Mouse (Mus musculus): Measurements from ENCODE around the gene Slc36a4.

Gene Slc36a4

GRCm38 (mm10) chr9:15709599-15710381, at the start of gene Slc36a4:
Gene Slc36a4, plus strand, starts transcription at chr9:15709738.
- peak; percentile 78 for DNase-seq (ENCODE audit: low read depth, low spot score)

GRCm38 (mm10) chr9:15664606-15665005, 44.9 kb upstream of the Slc36a4 start:
- DNase-seq (ENCODE audit: low read depth, low spot score): no peak

GRCm38 (mm10) chr9:15669452-15669851, 40.1 kb upstream of the Slc36a4 start:
- no peak for DNase-seq (ENCODE audit: low read depth, low spot score)

GRCm38 (mm10) chr9:15670002-15670527, 39.5 kb upstream of the Slc36a4 start:
- DNase-seq (ENCODE audit: low read depth, low spot score): no peak

- DNase-seq (ENCODE audit: low read depth, low spot score): no peak
These were observed 37.3 kb upstream of the Slc36a4 start for GRCm38 (mm10) chr9:15672251-15672650.

GRCm38 (mm10) chr9:15681855-15682466, 27.6 kb upstream of the Slc36a4 start:
- DNase-seq (ENCODE audit: low read depth, low spot score): peak; percentile 70

- peak; percentile 80 for DNase-seq (ENCODE audit: low read depth, low spot score)
These were observed 24.3 kb upstream of the Slc36a4 start for GRCm38 (mm10) chr9:15685215-15685614.

GRCm38 (mm10) chr9:15687358-15687757, 22.2 kb upstream of the Slc36a4 start:
- DNase-seq (ENCODE audit: low read depth, low spot score): no peak

- no peak for DNase-seq (ENCODE audit: low read depth, low spot score)
These were observed 15.7 kb upstream of the Slc36a4 start for GRCm38 (mm10) chr9:15693847-15694246.

- no peak for DNase-seq (ENCODE audit: low read depth, low spot score)
These were observed 14.5 kb upstream of the Slc36a4 start for GRCm38 (mm10) chr9:15694989-15695388.

GRCm38 (mm10) chr9:15705706-15706105, 3.8 kb upstream of the Slc36a4 start:
- DNase-seq (ENCODE audit: low read depth, low spot score): no peak

GRCm38 (mm10) chr9:15708979-15709598, 449 bp upstream of the Slc36a4 start:
- peak; percentile 64 for DNase-seq (ENCODE audit: low read depth, low spot score)

- no peak for DNase-seq (ENCODE audit: low read depth, low spot score)
These were observed 1.5 kb downstream of the Slc36a4 start for GRCm38 (mm10) chr9:15710821-15711565.

GRCm38 (mm10) chr9:15711676-15712075, 2.1 kb downstream of the Slc36a4 start:
- DNase-seq (ENCODE audit: low read depth, low spot score): no peak

- peak; percentile 63 for DNase-seq (ENCODE audit: low read depth, low spot score)
These were observed 5.3 kb downstream of the Slc36a4 start for GRCm38 (mm10) chr9:15714792-15715191.

GRCm38 (mm10) chr9:15715193-15715989, 5.9 kb downstream of the Slc36a4 start:
- DNase-seq (ENCODE audit: low read depth, low spot score): no peak

GRCm38 (mm10) chr9:15717363-15717762, 7.8 kb downstream of the Slc36a4 start:
- DNase-seq (ENCODE audit: low read depth, low spot score): no peak

- no peak for DNase-seq (ENCODE audit: low read depth, low spot score)
These were observed 8.8 kb downstream of the Slc36a4 start for GRCm38 (mm10) chr9:15718295-15718694.

- no peak for DNase-seq (ENCODE audit: low read depth, low spot score)
These were observed 10.1 kb downstream of the Slc36a4 start for GRCm38 (mm10) chr9:15719594-15719993.

- DNase-seq (ENCODE audit: low read depth, low spot score): no peak
These were observed 11.0 kb downstream of the Slc36a4 start for GRCm38 (mm10) chr9:15720556-15720955.
